Mouse (Mus musculus) heart, embryonic 16.5 days (tissue): ENCODE measurements around the gene Gipc3. TPM values are rescaled to one million over a fixed set of nuclear protein-coding genes. Genes with fewer than 3 reads are reported as not detected.

Source experiments
- ATAC-seq: fragments of 200-750 bp; cut with Nextera tagmentation; replicated peaks from 2 replicates; pipeline ENCODE4 v1.8.0; 2017; ENCODE audit warnings: moderate number of reproducible peaks; ENCODE audit not compliant: insufficient read depth, low FRiP score; ENCODE audit errors: extremely low read depth
- H3K27ac ChIP-seq: fragments of 300-500 bp; sonication (generic); 2 replicates; pipeline ENCODE4 v1.5.1; 2014; ENCODE audit warnings: mild to moderate bottlenecking, low read length, control low read depth, moderate library complexity
- H3K27me3 ChIP-seq: fragments of 300-500 bp; sonication (generic); 2 replicates; pipeline ENCODE4 v1.6.1; 2014; ENCODE audit warnings: low read length, mixed read lengths; ENCODE audit not compliant: control insufficient read depth, insufficient read depth
- H3K36me3 ChIP-seq: fragments of 300-500 bp; sonication (generic); 2 replicates; pipeline ENCODE4 v1.6.1; 2014; ENCODE audit not compliant: control insufficient read depth, insufficient read depth
- H3K4me1 ChIP-seq: fragments of 300-500 bp; sonication (generic); 2 replicates; pipeline ENCODE4 v1.6.1; 2014; ENCODE audit warnings: low read length, mixed read lengths; ENCODE audit not compliant: control insufficient read depth, insufficient read depth
- H3K4me2 ChIP-seq: fragments of 300-500 bp; sonication (generic); 2 replicates; pipeline ENCODE4 v1.6.1; 2014; ENCODE audit warnings: low read depth, mild to moderate bottlenecking, control low read depth, low read length
- H3K4me3 ChIP-seq: fragments of 300-500 bp; sonication (generic); 2 replicates; pipeline ENCODE4 v1.5.1; 2014; ENCODE audit warnings: mild to moderate bottlenecking, control low read depth, low read length
- H3K9ac ChIP-seq: fragments of 300-500 bp; sonication (generic); 2 replicates; pipeline ENCODE4 v1.6.1; 2014; ENCODE audit warnings: low read length, control low read depth
- H3K9me3 ChIP-seq: fragments of 300-500 bp; sonication (generic); replicated peaks from 2 replicates; pipeline ENCODE4 v1.6.1; 2016; ENCODE audit warnings: low read length; ENCODE audit not compliant: control insufficient read depth
- WGBS: fragments of 180-500 bp; shearing (Covaris S2); extraction: QIAGEN DNeasy Blood & Tissue Kit; methylation state at CpG from one replicate; pipeline ENCODE4 v1.1.7; 2014; 5-methylcytosine and 5-hydroxymethylcytosine counted together
- polyA plus RNA-seq: library from polyadenylated mRNA; unstranded; fragments of >200 nt; fragmentation: Nextera tagmentation; extraction: Ambion mirVana; gene quantifications from 2 replicates; pipeline ENCODE4 v1.2.1, GENCODE M21; 2015

Gipc3 gene
- polyA plus RNA-seq, 1 experiment from 2014 or later, result 0.08 TPM

DNA sequence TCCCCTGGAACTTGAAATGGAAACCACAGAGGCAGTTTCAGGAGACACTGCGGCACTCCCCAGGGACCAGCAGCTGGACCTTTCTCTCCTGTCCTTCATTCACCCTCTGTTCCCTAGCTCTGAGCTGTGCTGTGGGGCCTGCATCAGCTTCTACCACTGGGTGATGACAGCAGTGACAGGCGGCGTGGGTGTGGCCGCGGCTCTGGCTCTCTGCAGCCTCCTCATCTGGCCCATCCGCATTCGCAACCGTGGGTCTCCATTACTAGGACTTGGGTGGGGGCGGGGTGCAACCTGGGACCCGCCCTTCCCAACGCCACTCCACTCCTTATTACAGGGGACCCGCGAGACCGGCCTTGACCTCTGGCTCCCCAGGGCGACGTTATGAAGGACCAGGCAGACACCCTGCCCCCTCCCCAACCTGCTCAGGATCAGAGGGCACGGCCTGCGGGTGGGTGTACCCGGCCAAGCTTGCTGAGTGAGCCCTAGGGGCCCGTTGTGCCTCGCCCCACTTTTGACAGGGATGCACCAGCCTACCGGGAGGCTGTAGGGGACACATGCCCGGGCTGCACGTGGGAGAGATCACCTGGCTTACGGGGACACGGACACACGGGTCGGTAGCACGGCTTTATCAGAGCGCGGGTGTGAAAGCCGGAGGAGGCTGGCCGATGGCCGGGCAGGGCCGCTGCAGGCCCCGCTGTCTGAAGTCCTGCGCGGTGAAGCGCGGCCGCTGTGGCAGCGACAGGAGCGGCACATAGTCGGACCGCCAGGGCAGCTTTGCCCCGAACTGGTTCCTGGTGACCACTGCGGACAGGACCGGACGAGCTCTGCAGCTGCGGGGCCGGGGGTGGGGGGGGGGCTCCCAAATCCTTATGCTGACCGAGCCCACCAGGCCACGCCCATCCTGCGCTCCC lies 20.6 kb upstream of the Gipc3 start:
- 12% methylated on average over 53 of the region's 54 CpGs for WGBS
- Histone ChIP-seq H3K4me3 (peak overlapping the region; percentile 46), H3K9ac (peak overlapping the region; percentile 70), H3K4me1 (peaks cover 42% of the 10 kb centered on the region), H3K4me2 (peak overlapping the region; percentile 68), H3K27ac (peak overlapping the region; percentile 95), H3K27me3 (no peaks in the 10 kb centered on the region), H3K9me3 (no peaks in the 10 kb centered on the region), H3K36me3 (peaks cover 31% of the 10 kb centered on the region)
- ATAC-seq, result peak; percentile 76

DNA sequence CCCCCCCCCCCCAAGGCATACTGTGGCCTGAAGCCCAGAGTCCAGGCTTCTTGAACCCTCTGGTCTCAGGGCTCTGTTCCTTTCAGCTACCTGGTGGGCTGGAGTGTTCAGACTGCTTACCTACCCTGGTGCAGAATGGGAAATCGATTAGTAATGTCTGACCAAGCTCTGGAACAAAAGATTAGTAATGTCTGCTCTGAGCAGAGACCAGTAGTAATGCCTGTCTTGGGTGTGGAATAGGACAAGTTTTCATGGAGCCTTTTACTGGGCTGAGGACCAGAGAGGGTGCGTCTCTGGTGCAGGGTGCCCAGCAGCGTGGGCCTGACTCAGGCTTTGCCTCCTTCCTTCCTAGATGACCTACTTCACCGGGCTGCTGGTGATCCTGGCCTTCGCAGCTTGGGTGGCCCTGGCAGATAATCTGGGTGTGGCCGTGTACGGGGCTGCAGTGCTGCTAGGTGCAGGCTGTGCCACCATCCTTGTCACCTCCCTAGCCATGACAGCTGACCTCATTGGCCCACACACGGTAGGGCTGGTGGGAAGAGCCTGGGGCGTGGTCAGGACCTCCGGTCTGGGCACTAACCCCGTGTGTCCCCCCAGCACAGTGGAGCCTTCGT lies 19.4 kb upstream of the Gipc3 start:
- Histone ChIP-seq H3K9me3 (no peaks in the 10 kb centered on the region), H3K36me3 (peaks cover 20% of the 10 kb centered on the region), H3K4me1 (peaks cover 50% of the 10 kb centered on the region), H3K4me2 (peak overlapping the region; percentile 68), H3K9ac (peak overlapping the region; percentile 70), H3K27me3 (no peaks in the 10 kb centered on the region), H3K4me3 (peak overlapping the region; percentile 26), H3K27ac (peak overlapping the region; percentile 95)
- 46% methylated on average over 12 of the region's 12 CpGs for WGBS
- ATAC-seq, result peak; percentile 18; the same call in 1 of the 2 replicates

DNA sequence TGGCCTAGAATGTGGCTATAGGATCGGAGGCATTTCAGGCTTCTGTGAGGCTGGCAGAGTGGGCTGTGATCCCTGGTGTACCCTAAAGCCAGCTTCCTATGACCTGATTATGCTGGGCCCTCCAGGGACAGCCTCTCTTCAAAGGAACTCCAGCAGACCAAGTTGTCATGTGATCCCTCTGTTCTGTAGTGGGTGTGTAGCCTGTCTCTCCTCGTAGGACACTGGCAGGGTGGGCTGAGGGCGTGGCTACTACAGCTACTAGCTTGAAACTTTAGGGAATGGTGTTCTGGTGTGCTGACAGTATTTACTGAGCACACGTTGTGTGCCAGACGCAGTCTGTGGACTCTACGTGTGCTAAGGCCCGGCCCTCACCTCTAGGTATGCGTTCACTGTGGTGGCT lies 17.7 kb upstream of the Gipc3 start:
- H3K4me1 ChIP-seq, result peaks cover 54% of the 10 kb centered on the region
- 0 out of 2 replicates have a peak overlapping the region, but pooled peaks have one; percentile 10 for H3K9ac ChIP-seq
- no peaks in the 10 kb centered on the region for H3K27me3 ChIP-seq
- 54% methylated on average over 8 of the region's 8 CpGs for WGBS
- H3K36me3 ChIP-seq, result peaks cover 12% of the 10 kb centered on the region; the same call in 1 of the 2 replicates
- no peak overlapping the region for H3K4me3 ChIP-seq
- H3K27ac ChIP-seq, result peak overlapping the region; percentile 38
- H3K9me3 ChIP-seq, result no peaks in the 10 kb centered on the region
- ATAC-seq, result no peak
- peak overlapping the region; percentile 17; the same call in 1 of the 2 replicates for H3K4me2 ChIP-seq

DNA sequence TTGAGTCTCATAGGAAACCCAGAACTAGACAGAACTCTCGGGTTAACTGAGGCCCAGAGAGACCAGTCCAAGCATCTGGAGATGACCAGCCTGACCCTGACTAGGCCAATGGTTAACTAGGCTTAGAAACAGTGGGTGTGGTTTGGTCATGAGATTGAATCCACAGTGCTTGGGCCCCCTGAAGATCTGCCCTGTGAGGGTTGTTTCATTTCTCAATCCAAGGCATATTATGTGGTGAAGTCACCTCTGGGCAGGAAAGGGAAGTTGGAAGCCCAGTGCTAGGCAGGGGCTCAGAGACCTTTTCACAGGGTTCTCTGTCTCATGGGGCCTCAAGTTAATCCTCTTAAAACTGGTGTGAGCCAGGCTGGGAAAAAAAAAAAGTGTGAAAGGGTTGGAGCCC lies 15.8 kb upstream of the Gipc3 start:
- H3K9ac ChIP-seq, result peak overlapping the region; percentile 79
- WGBS, result 59% methylated on average over 1 of the region's 1 CpGs

GRCm38 (mm10) chr10:81358209-81358608 lies 15.1 kb upstream of the Gipc3 start:
- no peak for ATAC-seq
- H3K36me3 ChIP-seq, result peaks cover 12% of the 10 kb centered on the region; the same call in 1 of the 2 replicates
- H3K9ac ChIP-seq, result peak overlapping the region; percentile 79
- peak overlapping the region; percentile 83 for H3K4me2 ChIP-seq
- H3K27ac ChIP-seq, result peak overlapping the region; percentile 46
- peak overlapping the region; percentile 63 for H3K4me3 ChIP-seq
- H3K9me3 ChIP-seq, result no peaks in the 10 kb centered on the region
- WGBS, result 28% methylated on average over 4 of the region's 4 CpGs
- peaks cover 31% of the 10 kb centered on the region for H3K4me1 ChIP-seq
- no peaks in the 10 kb centered on the region for H3K27me3 ChIP-seq

More for the DNA sequence above, 15.8 kb upstream of the Gipc3 start:
- Histone ChIP-seq H3K4me2 (peak overlapping the region; percentile 83), H3K36me3 (peaks cover 12% of the 10 kb centered on the region; the same call in 1 of the 2 replicates), H3K27ac (peak overlapping the region; percentile 46), H3K9me3 (no peaks in the 10 kb centered on the region), H3K27me3 (no peaks in the 10 kb centered on the region), H3K4me3 (peak overlapping the region; percentile 63), H3K4me1 (peaks cover 36% of the 10 kb centered on the region)
- ATAC-seq, result no peak

DNA sequence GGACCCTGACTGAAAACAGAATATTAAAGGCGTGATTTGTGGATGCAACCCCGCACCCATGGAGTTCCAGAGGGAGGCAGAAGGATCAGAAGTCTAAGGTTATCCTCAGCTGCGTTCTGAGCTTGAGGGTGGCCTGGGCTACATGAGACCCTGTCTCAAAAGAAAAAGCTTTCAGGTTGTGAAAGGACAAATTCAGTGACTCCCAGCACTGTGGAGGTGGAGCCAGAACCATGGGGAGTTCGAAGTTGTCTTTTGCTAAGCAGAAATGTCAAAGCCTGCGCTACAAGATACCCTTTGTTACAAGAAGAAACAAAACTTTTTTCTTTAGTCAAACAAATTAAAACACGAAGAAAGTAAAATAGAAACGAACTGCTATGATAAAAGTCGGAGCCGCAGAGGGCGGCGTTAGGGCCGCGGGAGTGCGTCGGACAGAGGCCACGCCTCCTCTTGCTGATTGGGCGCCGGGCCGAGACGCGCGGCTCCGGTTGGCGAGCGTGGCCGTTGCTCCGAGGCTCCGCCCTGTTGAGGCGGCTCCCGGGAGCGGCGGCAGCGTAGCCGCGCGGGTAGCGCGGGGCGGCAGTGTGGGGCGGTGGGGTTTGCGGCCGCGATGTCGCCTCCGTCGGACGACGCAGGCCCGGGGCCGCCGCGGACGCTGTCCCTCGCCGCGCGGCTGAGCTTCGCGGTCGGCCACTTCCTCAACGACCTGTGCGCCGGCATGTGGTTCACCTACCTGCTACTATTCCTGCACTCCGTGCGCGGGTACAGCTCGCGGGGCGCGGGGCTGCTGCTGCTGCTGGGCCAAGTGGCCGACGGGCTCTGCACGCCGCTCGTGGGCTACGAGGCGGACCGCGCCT lies 14.2 kb upstream of the Gipc3 start, which contains the start of gene Mfsd12:
TSS of gene Mfsd12 (plus strand) at position 501 of the 854 bp plus-strand sequence.
- H3K36me3 ChIP-seq, result peaks cover 12% of the 10 kb centered on the region; the same call in 1 of the 2 replicates
- peak; percentile 87 for ATAC-seq
- peak within 1 kb of the TSS; percentile 79 for H3K9ac ChIP-seq
- no peaks in the 10 kb centered on the region for H3K27me3 ChIP-seq
- H3K4me1 ChIP-seq, result peaks cover 22% of the 10 kb centered on the region
- 2% methylated on average over 79 of the region's 79 CpGs for WGBS
- peak within 1 kb of the TSS; percentile 83 for H3K4me2 ChIP-seq
- H3K4me3 ChIP-seq, result peak within 1 kb of the TSS; percentile 63
- H3K27ac ChIP-seq, result peak within 1 kb of the TSS; percentile 52
- H3K9me3 ChIP-seq, result no peaks in the 10 kb centered on the region

DNA sequence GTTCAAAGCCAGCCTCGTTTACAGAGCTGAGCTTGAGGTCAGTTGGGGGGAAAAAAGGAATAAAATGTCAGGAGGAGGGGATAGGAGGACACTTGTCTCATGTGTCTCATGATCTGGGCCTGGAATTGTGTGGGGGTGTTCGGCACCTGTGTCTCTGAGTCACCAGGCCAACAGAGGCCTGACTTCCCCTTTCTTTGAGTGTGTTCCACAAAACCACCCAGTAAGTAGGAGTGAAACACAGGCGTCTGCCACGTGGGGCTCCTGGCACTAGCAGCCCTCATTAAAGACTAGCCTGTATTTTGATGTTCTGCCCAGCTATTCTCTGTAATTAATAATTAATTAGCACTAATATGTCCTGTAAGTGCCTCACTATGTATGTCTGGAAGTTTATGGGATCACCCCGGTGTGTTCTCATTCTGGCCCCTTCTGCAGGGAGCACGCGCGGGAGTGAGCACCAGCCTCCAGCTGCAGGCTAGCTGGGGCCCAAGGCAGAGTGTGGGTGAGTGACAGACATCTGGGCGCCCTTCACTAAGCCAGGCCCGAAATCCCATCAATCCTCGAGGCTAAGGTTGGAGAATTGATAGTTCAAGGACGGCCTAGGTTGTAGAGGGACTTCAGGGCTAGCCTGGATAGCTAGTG lies 13.4 kb upstream of the Gipc3 start:
- no peaks in the 10 kb centered on the region for H3K27me3 ChIP-seq
- peaks cover 9% of the 10 kb centered on the region; the same call in 1 of the 2 replicates for H3K36me3 ChIP-seq
- 57% methylated on average over 12 of the region's 12 CpGs for WGBS
- H3K9ac ChIP-seq, result peak overlapping the region; percentile 62
- peak overlapping the region; percentile 63 for H3K4me3 ChIP-seq
- no peaks in the 10 kb centered on the region for H3K9me3 ChIP-seq
- peak overlapping the region; percentile 83 for H3K4me2 ChIP-seq
- peak overlapping the region; percentile 52 for H3K27ac ChIP-seq
- no peak for ATAC-seq
- H3K4me1 ChIP-seq, result peaks cover 22% of the 10 kb centered on the region

DNA sequence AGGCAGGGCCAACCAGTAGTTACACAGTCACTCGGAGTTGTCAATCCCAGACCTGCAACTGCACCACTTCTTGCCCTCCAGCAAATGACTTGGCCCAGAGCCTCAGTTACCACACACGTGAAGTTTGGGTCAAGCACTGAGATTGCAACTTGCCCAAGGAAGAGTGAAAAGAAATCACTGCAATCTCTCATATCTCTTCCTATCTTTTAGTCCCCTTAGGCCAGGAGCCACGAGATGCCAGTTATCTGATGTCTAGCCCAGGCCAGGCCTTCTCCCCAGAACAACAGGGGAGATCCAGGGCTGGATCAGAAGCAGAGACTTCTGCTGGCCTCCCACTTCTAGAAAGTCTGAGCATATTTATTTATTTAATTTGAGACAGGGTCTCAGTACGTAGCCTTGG lies 12.5 kb upstream of the Gipc3 start:
- Histone ChIP-seq H3K27ac (no peak overlapping the region; the same call in 1 of the 2 replicates), H3K4me1 (peaks cover 25% of the 10 kb centered on the region), H3K9ac (no peak overlapping the region), H3K36me3 (peaks cover 6% of the 10 kb centered on the region; the same call in 1 of the 2 replicates), H3K27me3 (no peaks in the 10 kb centered on the region), H3K9me3 (no peaks in the 10 kb centered on the region), H3K4me2 (no peak overlapping the region), H3K4me3 (no peak overlapping the region)
- WGBS, result 74% methylated on average over 4 of the region's 4 CpGs
- ATAC-seq, result no peak
